Mouse (Mus musculus) erythroblast, embryonic 14.5 days (primary cell): Measurements from ENCODE around the gene Gbf1.

ENCODE experiments used
- GATA1 ChIP-seq: IDR thresholded peaks from 2 replicates; pipeline ENCODE4 v1.6.1; 2012; ENCODE audit warnings: low read length, inconsistent platforms, mixed read lengths
- TAL1 ChIP-seq: IDR thresholded peaks from 3 replicates; pipeline ENCODE4 v1.6.1; 2012; ENCODE audit warnings: low read length, inconsistent platforms, mixed read lengths

GRCm38 (mm10) chr19:46320076-46320785 lies 167.9 kb downstream of the Gbf1 start:
- no peak for TF ChIP-seq TAL1
- no peak for TF ChIP-seq GATA1
